Mouse (Mus musculus) colon, adult 2 months (tissue): ENCODE results near the gene Colgalt2. TPM values are rescaled to one million over a fixed set of nuclear protein-coding genes. Genes with fewer than 3 reads are reported as not detected.

ENCODE experiments used
- polyA plus RNA-seq: library from polyadenylated mRNA; depleted of rRNA; stranded (reverse); fragments of >200 nt; gene quantifications from 2 replicates; pipeline ENCODE4 v1.2.3, GENCODE M21; 2012; rRNA removed

The Colgalt2 gene
- 0.95 and 1.2 TPM in 2 replicates for polyA plus RNA-seq

DNA sequence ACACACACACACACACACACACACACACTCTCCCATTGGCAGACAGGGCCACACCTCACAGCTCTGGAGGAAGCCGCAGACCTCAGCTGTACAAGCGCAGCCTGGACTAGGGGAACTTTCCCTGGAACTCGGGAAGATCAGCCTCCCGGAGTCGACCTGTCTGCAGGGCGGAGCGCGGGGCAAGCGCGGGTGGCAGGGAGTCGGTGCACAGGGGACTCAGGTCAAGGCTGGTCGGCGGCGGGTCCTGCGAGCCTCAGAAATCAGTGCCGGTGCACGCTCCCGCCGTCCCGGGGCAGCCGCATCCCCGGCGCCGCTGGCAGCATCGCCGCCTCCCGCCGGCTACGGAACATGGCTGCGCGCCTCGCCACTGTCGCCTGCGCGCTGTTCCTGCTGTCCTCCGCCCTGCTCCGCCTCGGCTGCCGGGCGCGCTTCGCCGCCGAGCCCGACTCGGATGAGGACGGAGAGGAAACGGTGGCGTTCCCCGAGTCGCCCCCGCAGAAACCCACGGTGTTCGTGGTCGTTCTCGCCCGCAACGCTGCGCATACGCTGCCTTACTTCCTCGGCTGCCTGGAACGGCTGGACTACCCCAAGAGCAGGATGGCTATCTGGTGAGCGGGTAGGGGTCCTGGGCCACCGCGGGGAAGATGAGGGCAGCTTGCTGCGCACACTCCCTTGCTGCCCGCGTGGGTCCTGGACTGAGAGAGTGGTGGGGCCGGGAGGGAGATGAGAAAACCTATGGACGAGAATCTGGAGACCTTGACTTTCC lies at the start of gene Colgalt2:
Gene Colgalt2 (plus strand): TSS at position 41 of the 766 bp plus-strand sequence.

DNA sequence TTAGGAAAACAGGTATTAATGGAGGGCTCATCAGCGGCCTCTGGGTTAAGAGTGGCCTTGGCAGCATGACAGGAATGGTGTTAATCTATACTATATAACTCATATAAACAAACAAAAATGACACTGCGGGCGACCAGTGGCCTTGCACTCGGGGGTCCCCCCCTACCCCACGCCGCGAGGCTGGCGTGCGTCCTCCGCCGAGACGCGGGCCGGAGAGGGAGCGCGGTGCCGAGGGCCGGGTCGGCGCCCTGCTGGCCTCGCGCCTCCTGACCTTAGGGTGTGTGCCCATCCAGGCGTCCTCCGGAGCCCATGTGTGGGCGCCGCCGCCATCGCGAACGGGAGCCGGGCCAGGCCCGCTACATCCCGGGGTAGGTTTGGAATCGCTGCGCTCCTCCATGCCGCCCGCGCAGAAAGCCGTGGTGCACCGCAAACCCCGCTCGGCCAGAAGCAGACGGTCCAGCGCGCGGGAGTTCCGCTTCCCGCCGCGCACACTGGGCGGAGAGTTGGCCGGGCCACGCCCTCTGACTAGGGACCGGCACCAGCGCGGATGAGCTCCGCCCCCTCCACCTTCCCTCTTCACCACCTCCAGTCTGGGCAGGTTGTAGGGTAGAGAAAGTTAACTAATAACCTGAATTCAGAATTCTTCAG lies 13.3 kb upstream of the Colgalt2 start, which contains the start of gene Tsen15:
Gene Tsen15 (minus strand): TSS at position 501 of the 648 bp plus-strand sequence.

Other genes with a start within 250 kb of the Colgalt2 start
- gene Tsen15, start 13.1 kb upstream of the Colgalt2 start, polyA plus RNA-seq = 6.1 and 7.4 TPM in 2 replicates